Mouse (Mus musculus) heart, embryonic 10.5 days (tissue): ENCODE data around the gene Ranbp17. TPM values are rescaled to one million over a fixed set of nuclear protein-coding genes. Genes with fewer than 3 reads are reported as not detected.

Source experiments
- DNase-seq: peaks from one replicate; pipeline ENCODE4 v3.0.0-alpha.2; 2017; ENCODE audit warnings: low spot score
- H3K27ac ChIP-seq: fragments of 300-500 bp; sonication (generic); 2 replicates; pipeline ENCODE4 v1.5.1; 2016; ENCODE audit warnings: mild to moderate bottlenecking
- H3K27me3 ChIP-seq: fragments of 300-500 bp; sonication (generic); 2 replicates; pipeline ENCODE4 v1.6.1; 2016; ENCODE audit warnings: mild to moderate bottlenecking; ENCODE audit not compliant: poor library complexity, insufficient read depth, severe bottlenecking
- H3K36me3 ChIP-seq: fragments of 300-500 bp; sonication (generic); 2 replicates; pipeline ENCODE4 v1.6.1; 2016; ENCODE audit warnings: mild to moderate bottlenecking, moderate library complexity
- H3K4me1 ChIP-seq: fragments of 300-500 bp; sonication (generic); 2 replicates; pipeline ENCODE4 v1.6.1; 2016; ENCODE audit warnings: mild to moderate bottlenecking
- H3K4me3 ChIP-seq: fragments of 300-500 bp; sonication (generic); 2 replicates; pipeline ENCODE4 v1.5.1; 2016; ENCODE audit warnings: mild to moderate bottlenecking, moderate library complexity
- H3K9me3 ChIP-seq: fragments of 300-500 bp; sonication (generic); 2 replicates; pipeline ENCODE4 v1.6.1; 2016; ENCODE audit warnings: mild to moderate bottlenecking, moderate library complexity
- WGBS: fragments of 180-500 bp; shearing (Covaris S2); methylation state at CpG from one replicate; pipeline ENCODE4 v1.1.7; 2016; 5-methylcytosine and 5-hydroxymethylcytosine counted together
- polyA plus RNA-seq: library from polyadenylated mRNA; unstranded; fragments of >200 nt; fragmentation: Nextera tagmentation; extraction: Ambion mirVana; gene quantifications from 2 replicates; pipeline ENCODE4 v1.2.1, GENCODE M21; 2016

Gene Ranbp17
- polyA plus RNA-seq, 1 experiment from 2014 or later, result 7.9 TPM

DNA sequence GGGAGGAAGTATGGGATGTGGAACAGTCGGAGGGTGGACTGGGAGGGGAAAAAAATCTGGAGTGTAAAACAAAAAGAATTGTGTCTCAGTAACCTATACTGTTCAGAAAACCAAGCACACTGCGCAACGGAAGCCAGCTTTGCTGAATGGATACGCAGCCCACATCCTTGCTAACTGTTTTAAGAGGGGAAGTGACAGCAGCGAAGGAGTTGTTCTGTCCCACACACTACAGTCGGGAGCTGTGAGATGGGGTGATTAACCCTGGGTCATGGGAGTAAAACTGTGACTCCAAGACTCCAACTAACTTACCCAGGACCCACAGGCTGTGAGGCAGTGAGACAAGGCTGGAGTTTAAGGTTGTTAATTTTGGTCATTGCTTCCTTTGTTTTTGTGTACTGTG, 219.5 kb downstream of the Ranbp17 start:
- DNase-seq, result no peak
- H3K4me3 ChIP-seq, result no peak overlapping the region
- H3K36me3 ChIP-seq, result no peaks in the 10 kb centered on the region
- 81% methylated on average over 6 of the region's 6 CpGs for WGBS
- H3K27me3 ChIP-seq, result no peaks in the 10 kb centered on the region
- no peak overlapping the region for H3K27ac ChIP-seq
- no peaks in the 10 kb centered on the region for H3K4me1 ChIP-seq
- H3K9me3 ChIP-seq, result no peaks in the 10 kb centered on the region

- no peak overlapping the region for H3K27ac ChIP-seq
- 85% methylated on average over 2 of the region's 2 CpGs for WGBS
- no peaks in the 10 kb centered on the region for H3K9me3 ChIP-seq
Observed at GRCm38 (mm10) chr11:33278571-33278970, 235.0 kb downstream of the Ranbp17 start.

DNA sequence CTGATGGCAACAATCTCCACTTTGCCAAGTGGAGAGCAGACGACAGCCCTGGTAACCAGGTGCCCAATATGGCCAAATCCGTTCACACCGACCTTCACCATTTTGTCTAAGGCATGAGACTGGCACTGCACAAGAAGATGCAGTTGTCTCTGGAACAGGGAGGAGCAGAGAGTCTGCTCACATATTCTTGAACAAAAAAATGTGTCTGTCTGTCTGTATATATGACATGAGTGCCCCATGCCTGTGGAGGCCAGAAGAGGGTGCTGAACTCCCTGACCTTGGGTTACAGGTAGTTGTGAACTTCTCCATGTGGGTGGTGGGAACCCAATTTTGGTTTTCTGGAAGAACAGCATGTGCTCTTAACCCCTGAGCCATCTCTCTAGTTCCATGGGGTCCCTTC, 236.9 kb downstream of the Ranbp17 start, which contains the start of gene Gm12117:
Gm12117 (minus strand) TSS at position 101 of the 400 bp plus-strand sequence.
- no peak for DNase-seq
- no peaks in the 10 kb centered on the region for H3K9me3 ChIP-seq

More at GRCm38 (mm10) chr11:33278571-33278970, 235.0 kb downstream of the Ranbp17 start:
- Histone ChIP-seq H3K36me3 (peaks cover 6% of the 10 kb centered on the region; the same call in 1 of the 2 replicates), H3K4me1 (no peaks in the 10 kb centered on the region), H3K27me3 (no peaks in the 10 kb centered on the region), H3K4me3 (no peak overlapping the region)
- no peak for DNase-seq

GRCm38 (mm10) chr11:33274816-33275215, 238.7 kb downstream of the Ranbp17 start:
- Histone ChIP-seq H3K27me3 (no peaks in the 10 kb centered on the region), H3K36me3 (peaks cover 6% of the 10 kb centered on the region; the same call in 1 of the 2 replicates), H3K4me1 (no peaks in the 10 kb centered on the region), H3K9me3 (no peaks in the 10 kb centered on the region), H3K4me3 (no peak overlapping the region), H3K27ac (no peak overlapping the region)
- 71% methylated on average over 3 of the region's 3 CpGs for WGBS
- no peak for DNase-seq

More for the DNA sequence above, 236.9 kb downstream of the Ranbp17 start, which contains the start of gene Gm12117:
- Histone ChIP-seq H3K27ac (no peak within 1 kb of the TSS), H3K4me1 (no peaks in the 10 kb centered on the region), H3K36me3 (peaks cover 6% of the 10 kb centered on the region; the same call in 1 of the 2 replicates), H3K27me3 (no peaks in the 10 kb centered on the region), H3K4me3 (no peak within 1 kb of the TSS)
- WGBS, result 90% methylated on average over 3 of the region's 3 CpGs

DNA sequence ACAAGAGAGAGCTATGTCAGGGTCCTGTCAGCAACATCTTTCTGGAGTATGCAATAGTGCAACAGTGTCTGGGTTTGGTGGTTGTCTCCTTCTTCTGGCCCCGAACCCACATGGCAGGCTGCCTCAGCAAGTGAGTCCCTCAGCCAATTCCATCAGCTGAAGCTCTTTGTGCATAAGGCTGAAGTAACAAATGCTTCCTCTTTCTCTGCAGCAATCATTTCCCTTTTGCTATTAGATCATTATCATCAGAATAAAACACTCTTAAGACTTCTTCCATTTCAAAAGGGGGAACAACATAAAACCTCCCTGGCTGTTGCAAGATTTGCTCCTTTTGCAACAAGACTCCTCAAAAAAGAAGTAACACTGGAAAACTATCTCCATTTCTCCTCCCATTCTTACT, 239.3 kb downstream of the Ranbp17 start:
- H3K4me1 ChIP-seq, result no peaks in the 10 kb centered on the region
- H3K4me3 ChIP-seq, result no peak overlapping the region
- no peaks in the 10 kb centered on the region for H3K9me3 ChIP-seq
- DNase-seq, result no peak
- peaks cover 6% of the 10 kb centered on the region; the same call in 1 of the 2 replicates for H3K36me3 ChIP-seq
- H3K27me3 ChIP-seq, result no peaks in the 10 kb centered on the region
- WGBS, result 78% methylated on average over 1 of the region's 1 CpGs
- H3K27ac ChIP-seq, result no peak overlapping the region

DNA sequence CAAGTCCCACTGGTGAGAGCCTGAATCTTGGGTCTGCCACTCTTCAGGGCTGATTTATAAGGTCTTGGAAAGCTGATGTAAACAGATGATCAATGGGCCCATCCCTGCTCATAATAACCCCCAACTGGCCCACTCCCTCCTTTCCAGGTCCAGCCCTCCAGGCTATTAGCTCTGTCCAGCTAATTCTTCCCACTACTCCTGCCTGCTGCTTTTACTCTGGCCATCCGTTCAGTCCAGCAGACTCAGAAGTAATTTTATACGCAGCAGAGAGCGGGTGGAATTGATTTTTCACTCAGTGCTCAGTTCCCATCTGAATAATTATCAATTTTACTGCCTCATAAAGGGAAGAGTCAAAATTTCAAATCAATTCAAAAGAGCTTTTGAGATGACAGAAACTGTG, 273.3 kb downstream of the Ranbp17 start:
- no peak for DNase-seq
- Histone ChIP-seq H3K4me3 (no peak overlapping the region), H3K4me1 (no peaks in the 10 kb centered on the region), H3K27me3 (no peaks in the 10 kb centered on the region), H3K36me3 (no peaks in the 10 kb centered on the region), H3K9me3 (no peaks in the 10 kb centered on the region), H3K27ac (no peak overlapping the region)
- WGBS, result 79% methylated on average over 3 of the region's 3 CpGs

GRCm38 (mm10) chr11:33234134-33234533, 279.4 kb downstream of the Ranbp17 start:
- WGBS, result 76% methylated on average over 3 of the region's 3 CpGs
- H3K9me3 ChIP-seq, result no peaks in the 10 kb centered on the region
- DNase-seq, result peak; percentile 42
- H3K27ac ChIP-seq, result no peak overlapping the region
- H3K4me1 ChIP-seq, result no peaks in the 10 kb centered on the region
- H3K27me3 ChIP-seq, result no peaks in the 10 kb centered on the region
- H3K4me3 ChIP-seq, result no peak overlapping the region
- H3K36me3 ChIP-seq, result no peaks in the 10 kb centered on the region

DNA sequence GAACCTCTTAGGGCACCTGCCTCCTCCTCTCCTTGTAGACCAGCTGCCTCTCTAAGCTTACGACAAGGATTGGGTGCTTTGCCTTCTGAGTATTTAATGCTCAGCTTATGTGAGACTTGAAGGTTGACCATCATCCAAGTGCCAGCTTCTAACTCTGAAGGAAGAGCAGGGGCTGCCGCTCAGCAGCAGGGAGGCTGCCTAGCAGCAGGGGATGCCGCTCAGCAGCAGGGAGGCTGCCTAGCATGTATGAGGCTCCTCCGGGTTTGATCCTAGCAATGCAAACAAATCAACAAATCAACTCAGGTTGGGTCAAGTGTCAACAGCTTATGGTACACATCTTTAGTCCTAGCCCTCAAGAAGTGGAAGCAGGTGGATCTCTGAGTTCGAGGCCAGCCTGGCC, 281.5 kb downstream of the Ranbp17 start:
- 66% methylated on average over 5 of the region's 5 CpGs for WGBS
- H3K36me3 ChIP-seq, result no peaks in the 10 kb centered on the region
- peak; percentile 69 for DNase-seq
- no peaks in the 10 kb centered on the region for H3K27me3 ChIP-seq
- H3K9me3 ChIP-seq, result no peaks in the 10 kb centered on the region
- H3K4me1 ChIP-seq, result no peaks in the 10 kb centered on the region
- H3K4me3 ChIP-seq, result no peak overlapping the region
- H3K27ac ChIP-seq, result no peak overlapping the region

DNA sequence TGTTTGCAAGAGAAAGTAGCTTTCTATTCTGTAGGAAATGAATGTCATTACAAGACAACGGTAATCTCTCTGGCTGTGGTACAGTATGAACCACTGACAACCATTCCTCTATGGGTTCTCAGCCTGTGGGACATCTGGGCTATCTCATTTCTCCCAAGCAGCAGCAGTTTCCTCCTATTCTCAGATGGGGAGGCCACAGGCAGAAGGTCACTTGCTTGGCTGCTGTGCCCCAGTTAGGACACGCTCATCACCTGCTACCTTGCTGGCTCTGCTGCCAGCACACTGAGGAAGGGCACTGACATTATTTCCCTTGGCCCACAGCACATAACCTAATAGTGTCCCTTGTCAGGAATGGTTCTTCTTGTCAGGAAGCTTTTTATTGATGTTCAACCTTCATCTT, 285.4 kb downstream of the Ranbp17 start:
- 86% methylated on average over 2 of the region's 2 CpGs for WGBS
- no peaks in the 10 kb centered on the region for H3K27me3 ChIP-seq
- 0 out of 2 replicates have a peak, but pooled peaks cover 8% of the 10 kb centered on the region for H3K4me1 ChIP-seq
- H3K4me3 ChIP-seq, result no peak overlapping the region
- peak; percentile 67 for DNase-seq
- no peaks in the 10 kb centered on the region for H3K9me3 ChIP-seq
- no peaks in the 10 kb centered on the region for H3K36me3 ChIP-seq
- H3K27ac ChIP-seq, result no peak overlapping the region

DNA sequence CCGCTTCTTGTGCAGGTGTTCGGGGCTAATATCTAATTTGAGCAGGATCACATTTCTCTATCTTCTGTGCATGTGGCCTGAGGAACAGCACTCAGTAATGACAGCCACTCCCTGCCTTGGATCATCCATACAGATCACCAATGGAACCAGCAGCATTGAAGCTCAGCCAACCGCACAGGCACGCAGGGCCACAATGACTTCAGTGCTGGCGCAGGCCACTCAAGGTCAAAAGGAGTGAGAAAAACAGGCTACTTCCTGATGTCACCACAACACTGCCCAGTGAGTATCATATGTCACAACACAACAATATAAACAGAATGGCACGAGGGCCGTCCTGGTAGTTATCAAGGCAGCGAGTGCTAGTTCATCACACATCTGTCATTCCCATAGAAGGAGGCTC, 287.0 kb downstream of the Ranbp17 start:
- Histone ChIP-seq H3K4me1 (peaks cover 14% of the 10 kb centered on the region), H3K36me3 (no peaks in the 10 kb centered on the region), H3K27ac (no peak overlapping the region), H3K27me3 (no peaks in the 10 kb centered on the region), H3K4me3 (no peak overlapping the region), H3K9me3 (no peaks in the 10 kb centered on the region)
- DNase-seq, result peak; percentile 55
- 73% methylated on average over 8 of the region's 8 CpGs for WGBS

GRCm38 (mm10) chr11:33221566-33222365, 291.8 kb downstream of the Ranbp17 start:
- H3K27me3 ChIP-seq, result no peaks in the 10 kb centered on the region
- no peak overlapping the region; the same call in 1 of the 2 replicates for H3K27ac ChIP-seq
- H3K4me1 ChIP-seq, result peaks cover 20% of the 10 kb centered on the region
- WGBS, result 67% methylated on average over 11 of the region's 11 CpGs
- H3K36me3 ChIP-seq, result no peaks in the 10 kb centered on the region
- H3K9me3 ChIP-seq, result no peaks in the 10 kb centered on the region
- no peak overlapping the region for H3K4me3 ChIP-seq
- DNase-seq, result no peak

DNA sequence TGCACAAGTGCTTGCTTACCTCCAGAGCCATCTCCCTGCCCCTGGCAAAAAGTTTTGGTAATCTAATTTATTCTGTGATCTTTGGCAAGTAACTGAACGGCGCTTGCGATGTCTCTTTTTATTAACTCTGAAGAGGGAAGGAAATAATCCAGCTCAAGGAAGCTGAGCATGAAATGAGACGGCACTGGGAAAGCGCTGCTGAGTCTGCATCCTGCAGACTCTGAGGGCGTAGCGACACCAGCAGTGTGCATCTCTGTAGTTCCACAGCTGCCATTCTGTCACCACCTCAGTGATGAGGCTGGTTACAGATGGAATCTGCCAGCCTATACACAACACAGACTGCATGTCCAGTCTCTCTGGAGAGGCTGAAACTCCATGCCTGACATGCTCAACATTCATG, 292.8 kb downstream of the Ranbp17 start:
- H3K27me3 ChIP-seq, result no peaks in the 10 kb centered on the region
- WGBS, result 74% methylated on average over 7 of the region's 7 CpGs
- H3K36me3 ChIP-seq, result no peaks in the 10 kb centered on the region
- H3K4me1 ChIP-seq, result peaks cover 20% of the 10 kb centered on the region
- no peak overlapping the region for H3K4me3 ChIP-seq
- H3K27ac ChIP-seq, result no peak overlapping the region
- peak; percentile 68 for DNase-seq
- no peaks in the 10 kb centered on the region for H3K9me3 ChIP-seq

DNA sequence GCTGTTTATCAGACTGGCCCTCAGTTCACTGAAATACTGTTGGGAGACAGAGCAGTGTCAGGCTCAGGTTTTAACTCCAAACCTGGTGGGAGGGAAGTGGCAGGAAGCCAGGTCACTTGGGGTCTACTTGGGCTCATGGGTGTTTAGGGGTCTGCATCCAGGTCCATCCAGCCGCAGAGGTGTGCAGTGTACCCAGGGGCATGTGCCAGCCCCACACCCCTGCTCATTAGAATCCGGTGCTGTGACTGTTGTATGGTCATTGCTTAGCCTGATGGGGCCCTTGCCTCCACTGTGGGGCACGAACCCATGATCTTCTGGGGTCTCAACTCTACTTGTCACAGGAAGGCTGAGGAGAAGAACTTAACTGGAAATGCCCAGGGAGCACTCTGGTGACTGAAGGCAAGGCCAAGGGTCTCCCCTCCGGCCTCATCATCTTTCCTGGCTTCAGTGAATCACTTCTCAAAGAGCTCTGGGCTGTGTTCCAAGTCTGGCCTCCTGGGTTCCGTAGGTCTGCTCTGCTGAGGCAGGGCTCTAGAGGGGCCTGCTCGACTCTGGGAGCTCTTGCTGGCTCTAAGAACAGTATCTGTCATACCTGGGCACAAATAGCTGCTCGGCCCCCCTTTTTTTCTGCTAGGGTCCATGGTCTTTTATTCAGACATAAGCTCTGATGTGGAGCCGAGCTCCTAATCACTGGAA, 296.0 kb downstream of the Ranbp17 start:
- Histone ChIP-seq H3K9me3 (no peaks in the 10 kb centered on the region), H3K27me3 (0 out of 2 replicates have a peak, but pooled peaks cover 3% of the 10 kb centered on the region), H3K27ac (no peak overlapping the region), H3K4me1 (peaks cover 12% of the 10 kb centered on the region), H3K36me3 (no peaks in the 10 kb centered on the region), H3K4me3 (no peak overlapping the region)
- DNase-seq, result peak; percentile 66
- 69% methylated on average over 8 of the region's 8 CpGs for WGBS
